Mouse (Mus musculus) heart, embryonic 10.5 days (tissue): Measurements from ENCODE around the gene Ahcyl1. TPM values are rescaled to one million over a fixed set of nuclear protein-coding genes. Genes with fewer than 3 reads are reported as not detected.
A peak's percentile ranks its signal among the peaks of the same experiment; 100 is the strongest.

Experiments used
- DNase-seq: peaks from one replicate; pipeline ENCODE4 v3.0.0-alpha.2; 2017; ENCODE audit warnings: low spot score
- H3K27ac ChIP-seq: fragments of 300-500 bp; sonication (generic); 2 replicates; pipeline ENCODE4 v1.5.1; 2016; ENCODE audit warnings: mild to moderate bottlenecking
- H3K27me3 ChIP-seq: fragments of 300-500 bp; sonication (generic); 2 replicates; pipeline ENCODE4 v1.6.1; 2016; ENCODE audit warnings: mild to moderate bottlenecking; ENCODE audit not compliant: poor library complexity, insufficient read depth, severe bottlenecking
- H3K36me3 ChIP-seq: fragments of 300-500 bp; sonication (generic); 2 replicates; pipeline ENCODE4 v1.6.1; 2016; ENCODE audit warnings: mild to moderate bottlenecking, moderate library complexity
- H3K4me1 ChIP-seq: fragments of 300-500 bp; sonication (generic); 2 replicates; pipeline ENCODE4 v1.6.1; 2016; ENCODE audit warnings: mild to moderate bottlenecking
- H3K4me3 ChIP-seq: fragments of 300-500 bp; sonication (generic); 2 replicates; pipeline ENCODE4 v1.5.1; 2016; ENCODE audit warnings: mild to moderate bottlenecking, moderate library complexity
- H3K9me3 ChIP-seq: fragments of 300-500 bp; sonication (generic); 2 replicates; pipeline ENCODE4 v1.6.1; 2016; ENCODE audit warnings: mild to moderate bottlenecking, moderate library complexity
- WGBS: fragments of 180-500 bp; shearing (Covaris S2); methylation state at CpG from one replicate; pipeline ENCODE4 v1.1.7; 2016; 5-methylcytosine and 5-hydroxymethylcytosine counted together
- polyA plus RNA-seq: library from polyadenylated mRNA; unstranded; fragments of >200 nt; fragmentation: Nextera tagmentation; extraction: Ambion mirVana; gene quantifications from 2 replicates; pipeline ENCODE4 v1.2.1, GENCODE M21; 2016

Ahcyl1 gene
- polyA plus RNA-seq, 1 experiment from 2014 or later, result 71.8 TPM

DNA sequence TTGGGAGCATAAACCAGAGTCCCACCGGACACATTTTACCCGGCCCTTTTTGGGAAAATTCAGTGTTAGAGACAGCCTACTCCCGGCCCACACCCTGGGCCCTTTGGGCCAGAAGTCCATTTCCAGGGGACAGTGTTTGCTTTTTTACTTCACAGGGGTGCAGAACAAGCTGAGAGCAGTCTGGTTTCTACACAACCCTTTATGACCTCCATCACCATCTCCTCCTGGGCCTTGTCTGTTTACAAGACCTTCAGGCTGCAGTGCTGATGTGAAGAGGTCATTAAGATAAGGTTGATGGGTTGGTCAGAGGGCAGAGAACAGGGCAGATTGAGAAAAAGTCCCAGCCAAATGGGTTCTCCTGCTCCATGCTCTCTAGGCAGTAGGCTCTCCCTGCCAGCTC lies 550 bp upstream of the Ahcyl1 start:
- Histone ChIP-seq H3K9me3 (no peaks in the 10 kb centered on the region), H3K27ac (peak overlapping the region; percentile 96; the same call in 1 of the 2 replicates), H3K4me3 (peak overlapping the region; percentile 93)

DNA sequence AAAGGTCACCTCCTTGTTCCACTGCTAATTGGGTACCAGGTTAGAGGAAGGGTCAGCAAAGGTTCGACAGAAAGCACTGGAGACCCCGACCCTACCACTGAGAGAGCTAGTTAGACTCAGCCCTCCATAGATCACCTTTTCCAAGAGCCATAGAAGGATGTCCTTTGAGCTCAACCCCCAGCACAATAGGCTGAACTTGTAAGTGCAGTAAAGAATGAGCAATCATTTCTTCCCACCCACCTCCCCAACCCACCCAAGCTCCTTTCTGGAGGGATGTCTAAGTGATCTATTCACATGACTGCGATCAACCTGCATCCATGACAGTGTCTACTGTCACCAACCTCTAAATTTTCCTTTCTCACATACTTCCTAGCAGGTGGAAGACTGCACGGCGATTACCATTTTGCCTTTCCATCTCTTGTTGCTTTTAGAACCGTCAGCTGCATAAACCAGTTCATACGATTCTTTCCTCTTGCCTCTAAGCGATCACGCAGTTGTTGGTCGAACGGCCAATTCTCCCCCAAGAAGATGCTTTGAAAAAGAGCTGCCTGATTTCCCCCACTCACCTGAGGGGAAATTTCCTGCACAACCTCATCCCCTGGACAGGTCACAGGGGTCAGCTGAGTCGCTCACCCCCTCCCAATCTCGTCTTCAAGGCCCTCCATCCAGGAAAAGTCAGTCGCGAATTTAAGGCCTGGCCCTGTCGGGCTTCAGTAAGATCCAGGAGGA lies 977 bp downstream of the Ahcyl1 start:
- WGBS, result 9% methylated on average over 16 of the region's 16 CpGs
- no peaks in the 10 kb centered on the region for H3K9me3 ChIP-seq
- no peaks in the 10 kb centered on the region for H3K27me3 ChIP-seq
- H3K36me3 ChIP-seq, result no peaks in the 10 kb centered on the region
- DNase-seq, result no peak
- H3K4me1 ChIP-seq, result peaks cover 27% of the 10 kb centered on the region
- peak overlapping the region; percentile 96 for H3K27ac ChIP-seq
- H3K4me3 ChIP-seq, result peak overlapping the region; percentile 93

More for the DNA sequence above, 550 bp upstream of the Ahcyl1 start:
- Histone ChIP-seq H3K36me3 (no peaks in the 10 kb centered on the region), H3K27me3 (no peaks in the 10 kb centered on the region), H3K4me1 (peaks cover 23% of the 10 kb centered on the region)
- no peak for DNase-seq
- 30% methylated on average over 3 of the region's 3 CpGs for WGBS

DNA sequence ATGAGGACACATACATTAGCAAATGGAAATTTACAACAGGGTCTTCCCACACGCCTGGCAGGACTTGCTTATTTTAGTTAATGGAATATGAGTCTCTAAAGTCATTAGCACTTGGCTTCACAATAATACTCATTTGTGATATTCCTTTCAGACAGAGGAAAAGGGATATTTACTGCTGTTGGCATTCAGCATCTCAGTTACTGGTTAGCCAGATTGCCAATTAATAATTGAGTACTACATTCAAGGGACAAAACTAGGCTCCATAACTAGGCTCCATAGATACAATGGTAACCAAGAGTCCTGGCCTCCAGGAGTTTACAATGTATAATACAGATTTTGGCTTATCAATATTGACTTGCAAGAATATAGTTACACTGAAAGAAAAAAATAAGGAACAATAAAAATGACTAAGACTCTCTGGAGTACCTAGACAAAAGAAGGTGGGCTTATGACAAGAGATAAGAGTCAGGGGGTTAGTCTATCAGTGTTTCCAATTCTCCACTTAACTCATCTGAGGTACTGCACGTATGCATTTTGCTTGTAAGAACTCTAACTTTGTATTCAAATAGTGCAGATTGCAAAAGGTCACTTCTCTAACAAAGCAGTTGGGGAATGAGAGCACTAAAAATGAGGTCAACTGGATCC lies 2.0 kb downstream of the Ahcyl1 start:
- peak overlapping the region; percentile 93 for H3K4me3 ChIP-seq
- WGBS, result 73% methylated on average over 2 of the region's 2 CpGs
- DNase-seq, result no peak
- peaks cover 29% of the 10 kb centered on the region for H3K4me1 ChIP-seq
- no peaks in the 10 kb centered on the region for H3K9me3 ChIP-seq
- H3K36me3 ChIP-seq, result no peaks in the 10 kb centered on the region
- H3K27me3 ChIP-seq, result no peaks in the 10 kb centered on the region
- H3K27ac ChIP-seq, result no peak overlapping the region

DNA sequence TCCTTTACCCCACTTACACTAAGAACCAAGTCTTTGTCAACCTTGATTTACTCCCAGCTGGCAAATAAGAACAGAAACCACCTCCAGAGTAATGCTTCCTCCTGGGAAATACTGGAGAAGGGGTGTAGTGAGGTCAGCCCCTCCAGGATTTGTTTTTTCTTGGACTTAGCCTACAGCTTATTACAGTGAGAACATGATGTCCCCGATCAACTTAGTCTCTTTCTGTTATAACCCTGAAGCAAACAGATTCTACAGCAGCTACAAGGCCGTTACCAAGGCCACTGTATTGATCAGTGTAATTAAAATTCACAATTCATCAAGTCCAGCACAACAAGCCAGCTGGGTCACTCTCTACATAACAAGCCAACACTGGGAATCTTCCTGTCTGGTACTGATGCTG lies 6.0 kb downstream of the Ahcyl1 start:
- WGBS, result 91% methylated on average over 2 of the region's 2 CpGs
- Histone ChIP-seq H3K27me3 (no peaks in the 10 kb centered on the region), H3K4me1 (peaks cover 24% of the 10 kb centered on the region), H3K4me3 (no peak overlapping the region), H3K27ac (no peak overlapping the region), H3K9me3 (no peaks in the 10 kb centered on the region), H3K36me3 (no peaks in the 10 kb centered on the region)
- no peak for DNase-seq

DNA sequence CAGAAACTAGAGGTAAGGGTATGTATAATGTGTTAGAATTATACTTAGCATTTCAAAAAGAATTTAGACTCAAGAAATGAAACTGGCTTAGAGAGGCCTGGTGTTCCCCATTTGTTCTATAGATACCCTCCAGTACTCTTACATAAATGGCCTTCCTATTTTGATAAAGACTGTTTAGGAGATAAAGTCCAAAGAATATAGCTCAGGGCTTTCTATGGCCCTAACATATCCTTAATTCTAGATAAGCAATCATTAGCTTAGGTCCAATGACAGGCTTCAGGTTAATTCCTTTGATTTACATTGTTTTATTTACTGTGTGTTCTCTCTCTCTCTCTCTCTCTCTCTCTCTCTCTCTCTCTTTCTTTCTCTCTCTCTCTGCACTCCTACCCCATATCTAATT lies 7.1 kb downstream of the Ahcyl1 start:
- Histone ChIP-seq H3K27ac (no peak overlapping the region), H3K36me3 (no peaks in the 10 kb centered on the region), H3K4me3 (no peak overlapping the region), H3K9me3 (no peaks in the 10 kb centered on the region), H3K27me3 (no peaks in the 10 kb centered on the region), H3K4me1 (peaks cover 13% of the 10 kb centered on the region)
- DNase-seq, result no peak

DNA sequence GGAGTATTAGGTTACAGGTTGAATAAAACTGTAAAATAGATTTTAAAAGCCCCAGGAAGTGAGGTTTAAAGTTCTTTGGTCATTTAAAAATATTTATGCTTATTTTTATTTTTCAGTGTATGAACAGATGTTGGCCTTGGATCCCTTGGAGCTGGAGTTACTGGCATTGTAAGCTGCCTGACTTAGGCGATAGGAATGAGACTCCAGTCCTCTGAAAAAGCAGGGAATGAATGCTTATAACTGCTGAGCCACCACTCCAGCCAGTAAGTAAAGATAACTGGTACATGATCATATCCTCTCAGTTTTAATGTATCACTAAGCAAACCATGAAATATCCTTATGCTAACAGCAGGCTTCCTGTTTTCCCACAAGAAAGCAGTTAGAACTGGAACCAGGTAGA lies 8.1 kb downstream of the Ahcyl1 start:
- 64% methylated on average over 1 of the region's 1 CpGs for WGBS
- Histone ChIP-seq H3K4me3 (no peak overlapping the region), H3K36me3 (no peaks in the 10 kb centered on the region), H3K27ac (no peak overlapping the region), H3K4me1 (peaks cover 17% of the 10 kb centered on the region), H3K27me3 (no peaks in the 10 kb centered on the region), H3K9me3 (no peaks in the 10 kb centered on the region)
- no peak for DNase-seq

DNA sequence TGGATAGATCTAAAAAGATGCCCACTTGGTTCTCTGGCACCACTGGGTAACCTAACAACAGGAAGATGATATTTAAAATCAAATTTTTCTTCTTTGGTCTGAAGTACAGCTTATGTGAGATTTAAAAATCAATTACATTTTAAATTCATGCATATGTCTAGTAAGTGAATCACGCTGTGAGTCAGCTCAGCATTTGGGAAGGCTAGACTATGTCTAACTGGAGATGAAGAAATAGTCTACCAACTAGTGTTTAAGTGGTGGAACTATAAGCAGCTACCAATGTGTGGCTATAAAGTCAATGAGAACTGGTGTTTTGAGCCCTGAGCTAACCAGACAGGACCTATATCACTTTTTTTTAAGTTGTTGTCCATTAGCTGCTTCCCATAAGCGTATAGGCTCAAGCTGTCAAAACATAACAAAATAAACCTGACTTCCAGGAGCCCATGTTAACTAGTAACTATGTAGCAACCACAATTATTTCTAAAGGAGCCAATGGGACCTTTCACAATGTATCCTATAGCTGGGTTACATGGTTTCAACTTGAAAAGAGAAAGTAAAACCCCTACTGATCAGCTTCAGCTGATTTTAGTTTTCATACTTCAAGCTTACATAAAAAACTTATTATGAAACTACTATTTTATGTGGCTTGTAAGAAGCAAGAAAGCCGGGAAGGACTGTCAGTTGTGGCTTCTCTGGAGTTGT lies 9.9 kb downstream of the Ahcyl1 start:
- H3K4me1 ChIP-seq, result peaks cover 22% of the 10 kb centered on the region
- DNase-seq, result no peak
- no peak overlapping the region for H3K4me3 ChIP-seq
- H3K9me3 ChIP-seq, result no peaks in the 10 kb centered on the region
- H3K27me3 ChIP-seq, result no peaks in the 10 kb centered on the region
- H3K36me3 ChIP-seq, result no peaks in the 10 kb centered on the region
- no peak overlapping the region for H3K27ac ChIP-seq
- whole genome bisulfite sequencing, result 92% methylated on average over 3 of the region's 3 CpGs

DNA sequence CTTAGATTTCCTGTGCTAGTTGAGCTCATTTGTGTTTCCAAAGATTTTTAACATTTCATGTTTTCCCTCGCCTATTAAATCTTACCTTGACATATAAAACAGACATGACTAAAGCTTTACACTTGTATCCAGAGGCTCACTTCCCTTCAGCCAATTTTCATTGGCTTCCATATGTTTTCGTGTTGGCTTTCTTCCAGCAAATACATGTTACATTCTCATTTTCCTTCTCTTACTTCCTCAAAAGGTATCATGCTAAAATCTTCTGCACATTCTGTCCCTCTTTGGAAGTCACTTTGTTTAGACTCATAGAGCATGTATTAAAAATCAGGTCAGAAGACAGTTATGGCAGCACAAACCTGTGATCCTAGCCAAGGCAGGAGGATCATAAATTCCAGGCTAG lies 10.7 kb downstream of the Ahcyl1 start:
- 80% methylated on average over 2 of the region's 2 CpGs for WGBS
- peaks cover 25% of the 10 kb centered on the region for H3K4me1 ChIP-seq
- no peaks in the 10 kb centered on the region for H3K27me3 ChIP-seq
- H3K27ac ChIP-seq, result no peak overlapping the region
- DNase-seq, result no peak
- no peaks in the 10 kb centered on the region for H3K36me3 ChIP-seq
- no peaks in the 10 kb centered on the region for H3K9me3 ChIP-seq
- H3K4me3 ChIP-seq, result no peak overlapping the region

DNA sequence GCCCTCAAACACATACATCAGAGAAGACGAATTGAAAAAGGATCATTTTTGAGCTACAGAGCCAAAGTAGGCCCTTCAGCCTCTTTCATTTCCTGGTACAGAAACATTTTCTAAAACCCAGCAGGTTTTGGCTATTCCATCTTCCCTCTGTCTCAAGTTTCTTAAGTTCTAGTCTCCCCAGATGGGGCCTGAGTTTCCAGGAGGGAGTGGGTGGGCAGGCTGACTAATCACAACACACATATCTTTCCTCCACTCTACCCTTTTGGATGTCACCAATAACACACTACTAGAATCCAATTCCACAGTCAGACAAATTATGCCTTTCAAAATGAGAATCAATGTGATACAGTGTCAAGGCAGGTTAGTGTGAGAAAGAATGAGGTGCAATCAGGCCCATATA lies 12.8 kb downstream of the Ahcyl1 start:
- 89% methylated on average over 1 of the region's 1 CpGs for WGBS
- DNase-seq, result no peak
- Histone ChIP-seq H3K4me1 (peaks cover 22% of the 10 kb centered on the region), H3K27ac (no peak overlapping the region), H3K27me3 (no peaks in the 10 kb centered on the region), H3K4me3 (no peak overlapping the region), H3K9me3 (no peaks in the 10 kb centered on the region), H3K36me3 (no peaks in the 10 kb centered on the region)

DNA sequence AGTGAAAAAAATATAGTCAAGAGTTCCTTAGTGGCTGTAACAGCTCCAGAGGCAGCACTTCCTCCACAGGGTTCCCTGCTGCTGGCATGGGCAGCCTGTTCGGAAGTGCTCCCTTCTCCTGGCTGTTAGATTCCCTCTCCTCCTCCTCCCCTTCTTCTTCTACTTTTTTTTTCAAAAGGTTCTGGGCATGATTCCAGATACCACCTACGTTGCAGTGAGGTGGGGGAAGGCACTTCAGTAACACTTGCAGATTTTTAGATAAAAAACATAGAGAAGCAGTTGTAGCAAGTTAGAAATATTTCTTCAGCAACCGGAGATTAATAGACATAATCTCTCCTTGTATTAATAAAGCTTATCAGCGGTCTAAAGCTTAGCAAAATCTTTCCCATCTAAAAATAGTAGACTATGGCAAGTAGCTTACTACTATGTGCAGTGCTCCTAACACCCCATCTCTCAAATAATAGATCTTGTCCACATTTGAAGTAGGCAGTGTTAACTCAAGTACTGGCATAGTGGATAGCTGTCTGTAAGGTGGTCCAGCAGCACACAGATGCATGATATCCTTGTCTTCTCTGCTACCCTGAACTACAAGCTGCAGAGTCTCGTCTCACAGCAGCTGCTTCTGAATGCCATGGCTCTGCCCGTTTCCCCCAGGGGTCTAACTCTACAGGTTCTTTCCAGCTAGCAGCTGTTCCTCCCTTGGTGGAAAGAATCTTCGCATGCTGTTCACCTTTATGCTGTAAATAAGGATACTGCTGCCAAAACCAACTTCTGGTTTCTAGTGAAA lies 15.4 kb downstream of the Ahcyl1 start:
- Histone ChIP-seq H3K27ac (peak overlapping the region; percentile 59), H3K4me1 (peaks cover 22% of the 10 kb centered on the region), H3K4me3 (no peak overlapping the region), H3K9me3 (no peaks in the 10 kb centered on the region), H3K36me3 (peaks cover 10% of the 10 kb centered on the region; the same call in 1 of the 2 replicates), H3K27me3 (no peaks in the 10 kb centered on the region)
- no peak for DNase-seq
- WGBS, result 48% methylated on average over 7 of the region's 7 CpGs

DNA sequence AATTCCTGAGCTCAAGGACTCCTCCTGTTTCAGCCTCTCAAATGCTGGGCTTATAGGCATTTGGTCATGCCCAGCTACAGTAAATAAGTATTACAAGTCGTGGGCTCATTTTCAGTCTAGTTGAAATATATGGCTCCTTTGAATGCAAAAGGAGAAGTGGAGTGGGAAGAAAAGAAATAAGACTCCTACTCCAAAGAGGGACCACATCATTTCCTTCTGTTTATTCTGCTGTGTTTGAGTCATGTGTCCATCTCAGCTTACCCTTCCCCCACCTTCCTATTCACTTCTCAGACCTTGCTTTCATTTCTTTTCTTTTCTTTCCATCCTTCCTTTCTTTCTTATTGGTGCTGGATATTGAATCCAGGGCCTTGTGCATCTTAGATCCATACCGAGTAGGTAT lies 24.9 kb downstream of the Ahcyl1 start:
- no peaks in the 10 kb centered on the region for H3K9me3 ChIP-seq
- H3K4me3 ChIP-seq, result no peak overlapping the region
- peaks cover 92% of the 10 kb centered on the region for H3K36me3 ChIP-seq
- H3K4me1 ChIP-seq, result no peaks in the 10 kb centered on the region
- no peaks in the 10 kb centered on the region for H3K27me3 ChIP-seq
- WGBS, result 91% methylated on average over 2 of the region's 2 CpGs
- H3K27ac ChIP-seq, result no peak overlapping the region
- no peak for DNase-seq

DNA sequence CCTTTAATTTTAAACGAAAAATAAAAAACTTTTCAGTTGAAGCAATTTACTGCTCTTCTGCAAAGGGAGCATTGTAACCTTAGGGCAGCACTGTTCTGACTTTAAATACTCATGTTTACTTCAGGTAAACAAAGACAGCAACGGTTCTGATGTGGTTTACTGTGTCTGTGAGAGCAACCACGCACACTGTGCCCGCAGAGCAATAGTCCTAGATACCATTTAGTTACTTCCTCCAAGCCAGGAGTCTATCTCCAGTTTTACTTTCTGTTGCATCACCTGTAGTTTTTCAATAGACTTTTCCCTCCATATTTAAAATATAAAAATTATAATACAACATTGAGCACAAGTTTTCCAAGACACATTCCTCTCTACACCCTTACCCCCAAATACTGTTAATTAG lies 25.9 kb downstream of the Ahcyl1 start:
- no peak overlapping the region for H3K27ac ChIP-seq
- DNase-seq, result no peak
- H3K36me3 ChIP-seq, result peaks cover 93% of the 10 kb centered on the region
- H3K27me3 ChIP-seq, result no peaks in the 10 kb centered on the region
- no peaks in the 10 kb centered on the region for H3K4me1 ChIP-seq
- no peak overlapping the region for H3K4me3 ChIP-seq
- H3K9me3 ChIP-seq, result no peaks in the 10 kb centered on the region
- 90% methylated on average over 4 of the region's 4 CpGs for WGBS

DNA sequence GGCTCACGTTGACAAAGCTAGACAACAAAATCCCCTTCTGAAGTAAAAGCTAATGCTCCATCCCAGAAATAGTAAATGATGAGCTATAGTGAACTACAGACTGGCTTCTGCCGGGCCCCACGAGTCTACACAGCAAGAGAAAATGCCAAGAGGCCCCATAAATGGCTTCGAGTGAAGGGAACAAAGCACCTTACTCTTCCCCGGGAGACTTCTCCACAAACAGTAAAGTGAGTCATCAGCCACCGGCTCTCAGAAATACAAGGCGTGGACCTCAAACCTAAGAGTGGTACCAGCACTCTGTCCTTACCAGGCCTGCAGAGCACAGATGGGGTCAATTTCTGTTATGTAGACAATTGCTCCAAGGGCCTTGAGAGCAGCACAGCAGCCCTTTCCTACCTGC lies 27.6 kb downstream of the Ahcyl1 start:
- no peaks in the 10 kb centered on the region for H3K9me3 ChIP-seq
- H3K36me3 ChIP-seq, result peaks cover 93% of the 10 kb centered on the region
- H3K27ac ChIP-seq, result no peak overlapping the region
- no peak for DNase-seq
- H3K4me1 ChIP-seq, result no peaks in the 10 kb centered on the region
- 89% methylated on average over 7 of the region's 7 CpGs for WGBS
- H3K27me3 ChIP-seq, result no peaks in the 10 kb centered on the region
- H3K4me3 ChIP-seq, result no peak overlapping the region
